Mouse (Mus musculus) heart, adult 8-10 months (tissue): ENCODE results near the gene Ascl1. TPM values are rescaled to one million over a fixed set of nuclear protein-coding genes. Genes with fewer than 3 reads are reported as not detected.

ENCODE experiments used
- DNase-seq: peaks from one replicate; pipeline ENCODE4 v3.0.0; 2022; ENCODE audit warnings: low spot score
- total RNA-seq, 4 experiments: library from RNA; stranded (reverse); gene quantifications; 2 replicates each; pipeline ENCODE4 v1.2.4; 2022

Gene Ascl1
- total RNA-seq, 4 experiments from 2014 or later, result not detected

DNA sequence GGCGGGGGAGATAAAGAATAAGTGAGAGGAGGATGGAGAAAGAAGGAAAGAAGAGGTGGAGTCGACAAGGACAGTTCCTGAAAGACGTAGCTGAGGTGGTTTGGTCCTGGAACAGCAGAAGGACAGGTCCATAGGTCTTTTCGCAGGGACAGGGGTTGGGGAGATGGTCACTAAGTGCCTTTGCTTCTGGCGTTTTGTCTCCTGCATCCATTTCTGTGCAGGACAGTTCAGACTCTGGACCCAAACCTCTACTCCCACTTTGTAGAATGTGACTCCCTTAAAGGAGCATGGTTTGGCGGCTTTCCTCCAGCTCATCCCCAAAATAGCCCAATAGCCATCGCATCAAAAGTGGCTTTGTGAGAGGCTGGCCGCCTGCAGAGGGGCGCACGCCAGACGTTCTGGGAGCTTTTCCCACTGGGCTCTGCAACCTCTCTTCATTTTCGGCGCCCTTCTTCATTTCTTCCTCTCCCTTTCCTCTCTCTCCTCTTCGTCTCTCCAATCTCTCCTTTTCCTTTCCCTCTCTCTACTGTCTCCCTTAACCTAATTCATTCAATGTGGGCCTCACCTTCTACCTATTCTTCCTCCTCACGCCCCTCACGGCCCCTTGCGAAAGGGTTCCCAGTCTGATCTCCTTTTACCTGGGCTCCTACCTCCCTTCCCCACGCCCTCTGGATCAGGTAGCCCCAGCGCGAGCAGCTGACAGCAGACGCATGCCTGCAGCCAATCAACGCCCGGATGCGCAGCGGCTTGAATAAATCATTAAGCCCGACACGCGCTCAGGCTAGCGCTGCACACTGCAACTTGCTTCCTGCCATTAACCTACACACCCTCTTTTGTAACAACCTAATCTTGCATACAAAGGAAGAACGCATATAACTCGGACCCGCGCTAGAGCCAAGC lies 7.5 kb downstream of the Ascl1 start:
- DNase-seq, result no peak

- no peak for DNase-seq
Observed at GRCm38 (mm10) chr10:87484831-87485720, 8.4 kb downstream of the Ascl1 start.

DNA sequence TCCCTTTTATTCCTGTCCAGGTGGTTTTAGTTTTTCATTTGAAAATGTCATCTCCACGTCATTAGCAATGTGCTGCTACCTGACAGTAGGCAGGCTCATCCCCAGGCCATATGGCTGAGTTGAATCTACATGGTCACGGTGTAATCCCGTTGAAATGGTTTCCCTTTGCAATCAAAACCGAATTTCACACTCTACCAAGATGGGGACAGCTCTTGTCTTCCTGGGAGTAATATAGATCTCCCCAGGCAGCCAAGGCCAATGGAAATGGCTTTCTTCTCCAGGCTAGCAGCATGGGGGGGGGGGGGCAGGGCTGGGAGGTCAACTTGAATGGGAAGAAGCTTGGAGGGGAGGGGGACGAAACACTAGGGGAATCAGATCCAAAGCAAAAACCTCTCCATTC lies 15.6 kb downstream of the Ascl1 start:
- DNase-seq, result no peak

DNA sequence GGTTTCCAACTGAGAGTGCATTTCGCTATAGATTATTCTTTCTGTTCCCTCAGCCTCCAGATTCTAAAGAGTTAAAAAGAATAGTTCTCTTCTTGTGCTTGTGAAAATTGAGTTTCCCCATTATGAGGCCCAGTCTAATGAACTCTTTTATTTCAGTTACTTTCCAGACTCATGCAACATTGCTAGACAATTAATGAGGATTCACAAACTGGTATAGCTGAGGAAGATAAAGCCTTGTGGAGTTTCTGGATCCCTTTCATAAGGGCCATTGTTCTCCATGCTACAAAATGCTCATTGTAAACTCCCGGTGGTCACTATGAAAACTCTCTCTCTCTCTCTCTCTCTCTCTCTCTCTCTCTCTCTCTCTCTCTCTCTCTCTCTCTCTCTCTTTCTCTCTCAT lies 18.5 kb downstream of the Ascl1 start:
- no peak for DNase-seq

GRCm38 (mm10) chr10:87473475-87474131 lies 19.9 kb downstream of the Ascl1 start:
- no peak for DNase-seq

GRCm38 (mm10) chr10:87450777-87451176 lies 42.7 kb downstream of the Ascl1 start:
- no peak for DNase-seq

- DNase-seq, result no peak
Observed at GRCm38 (mm10) chr10:87449368-87449767, 44.1 kb downstream of the Ascl1 start.

GRCm38 (mm10) chr10:87448257-87448656 lies 45.2 kb downstream of the Ascl1 start:
- DNase-seq, result no peak

DNA sequence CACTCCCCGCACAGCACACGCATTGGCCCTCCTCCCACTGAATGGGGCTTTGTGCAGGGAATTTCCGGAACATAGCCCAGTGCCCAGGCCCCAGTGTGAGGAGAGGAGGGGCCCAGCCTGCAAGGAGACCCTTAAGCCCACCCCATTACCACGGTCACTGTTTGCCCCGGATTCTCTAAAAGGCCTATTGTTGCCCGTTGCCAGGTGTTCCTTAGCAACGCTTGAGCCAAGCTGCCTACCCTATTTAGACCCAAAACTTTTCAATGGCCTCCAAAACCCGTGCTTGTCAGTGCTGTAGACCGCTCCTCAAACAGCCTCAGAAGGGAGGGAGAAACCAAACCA lies 45.7 kb downstream of the Ascl1 start:
- no peak for DNase-seq

- DNase-seq, result no peak
Observed at GRCm38 (mm10) chr10:87446829-87447753, 46.4 kb downstream of the Ascl1 start.

- no peak for DNase-seq
Observed at GRCm38 (mm10) chr10:87446139-87446828, 47.2 kb downstream of the Ascl1 start.

Other genes with a start within 250 kb of the Ascl1 start
- gene Pah, start 28.1 kb upstream of the Ascl1 start, total RNA-seq, result 10 to 100 TPM; 42.2 to 72.8 (median 45.1) TPM